Mouse (Mus musculus) forebrain, embryonic 16.5 days (tissue): ENCODE measurements around the gene P4ha3. TPM values are rescaled to one million over a fixed set of nuclear protein-coding genes. Genes with fewer than 3 reads are reported as not detected.
"Not testable (repeated sequence)": the region's sequence is repeated elsewhere in the genome, so short reads cannot be mapped to it uniquely, and the experiment has no call there.

Experiments
- ATAC-seq: fragments of 200-750 bp; cut with Nextera tagmentation; 2 replicates; pipeline ENCODE4 v1.8.0; 2017; ENCODE audit warnings: mild to moderate bottlenecking, moderate library complexity
- H3K27ac ChIP-seq: fragments of 300-500 bp; sonication (generic); 2 replicates; pipeline ENCODE4 v1.5.1; 2014; ENCODE audit warnings: low read length, control low read depth
- H3K27me3 ChIP-seq: fragments of 300-500 bp; sonication (generic); replicated peaks from 2 replicates; pipeline ENCODE4 v1.6.1; 2014; ENCODE audit warnings: low read length; ENCODE audit not compliant: control insufficient read depth, insufficient read depth
- H3K36me3 ChIP-seq: fragments of 300-500 bp; sonication (generic); 2 replicates; pipeline ENCODE4 v1.6.1; 2014; ENCODE audit not compliant: control insufficient read depth, insufficient read depth
- H3K4me1 ChIP-seq: fragments of 300-500 bp; sonication (generic); replicated peaks from 2 replicates; pipeline ENCODE4 v1.6.1; 2014; ENCODE audit warnings: low read length; ENCODE audit not compliant: control insufficient read depth, insufficient read depth
- H3K4me2 ChIP-seq: fragments of 300-500 bp; sonication (generic); 2 replicates; pipeline ENCODE4 v1.6.1; 2014; ENCODE audit warnings: mild to moderate bottlenecking, low read length, control low read depth
- H3K4me3 ChIP-seq: fragments of 300-500 bp; sonication (generic); replicated peaks from 2 replicates; pipeline ENCODE4 v1.5.1; 2014; ENCODE audit warnings: mild to moderate bottlenecking, low read length, control low read depth
- H3K9ac ChIP-seq: fragments of 300-500 bp; sonication (generic); replicated peaks from 2 replicates; pipeline ENCODE4 v1.6.1; 2014; ENCODE audit warnings: low read depth, low read length, control low read depth
- H3K9me3 ChIP-seq: fragments of 300-500 bp; sonication (generic); 2 replicates; pipeline ENCODE4 v1.6.1; 2016; ENCODE audit warnings: low read length; ENCODE audit not compliant: control insufficient read depth
- WGBS: fragments of 180-500 bp; shearing (Covaris S2); extraction: QIAGEN DNeasy Blood & Tissue Kit; methylation state at CpG from one replicate; pipeline ENCODE4 v1.1.7; 2014; 5-methylcytosine and 5-hydroxymethylcytosine counted together
- polyA plus RNA-seq: library from polyadenylated mRNA; unstranded; fragments of >200 nt; fragmentation: Nextera tagmentation; extraction: Ambion mirVana; gene quantifications from 2 replicates; pipeline ENCODE4 v1.2.1, GENCODE M21; 2015

Gene P4ha3
- 1.9 and 2.9 TPM in 2 replicates for polyA plus RNA-seq

- Histone ChIP-seq H3K4me2 (peak within 1 kb of the TSS; percentile 81), H3K27ac (no peak within 1 kb of the TSS), H3K4me1 (peaks cover 20% of the 10 kb centered on the region), H3K9me3 (no peaks in the 10 kb centered on the region), H3K27me3 (peaks cover 14% of the 10 kb centered on the region), H3K9ac (peak within 1 kb of the TSS; percentile 55), H3K36me3 (no peaks in the 10 kb centered on the region), H3K4me3 (peak within 1 kb of the TSS; percentile 51)
- ATAC-seq: peak; percentile 43
- WGBS: under 1% methylated on average over 42 of the region's 53 CpGs
These were observed at the start of gene P4ha3 for GRCm38 (mm10) chr7:100285383-100285782. P4ha3 (plus strand) TSS chr7:100285520.

GRCm38 (mm10) chr7:100238271-100238670, 47.0 kb upstream of the P4ha3 start:
- 86% methylated on average over 1 of the region's 1 CpGs for WGBS

GRCm38 (mm10) chr7:100240601-100241000, 44.7 kb upstream of the P4ha3 start:
- ATAC-seq: no peak
- WGBS: 68% methylated on average over 2 of the region's 2 CpGs

More at GRCm38 (mm10) chr7:100238271-100238670, 47.0 kb upstream of the P4ha3 start:
- Histone ChIP-seq H3K4me1 (peaks cover 7% of the 10 kb centered on the region; the same call in 1 of the 2 replicates), H3K9me3 (no peaks in the 10 kb centered on the region), H3K27me3 (no peaks in the 10 kb centered on the region), H3K9ac (no peak overlapping the region), H3K4me3 (no peak overlapping the region), H3K36me3 (no peaks in the 10 kb centered on the region), H3K4me2 (no peak overlapping the region), H3K27ac (no peak overlapping the region)
- no peak for ATAC-seq

DNA sequence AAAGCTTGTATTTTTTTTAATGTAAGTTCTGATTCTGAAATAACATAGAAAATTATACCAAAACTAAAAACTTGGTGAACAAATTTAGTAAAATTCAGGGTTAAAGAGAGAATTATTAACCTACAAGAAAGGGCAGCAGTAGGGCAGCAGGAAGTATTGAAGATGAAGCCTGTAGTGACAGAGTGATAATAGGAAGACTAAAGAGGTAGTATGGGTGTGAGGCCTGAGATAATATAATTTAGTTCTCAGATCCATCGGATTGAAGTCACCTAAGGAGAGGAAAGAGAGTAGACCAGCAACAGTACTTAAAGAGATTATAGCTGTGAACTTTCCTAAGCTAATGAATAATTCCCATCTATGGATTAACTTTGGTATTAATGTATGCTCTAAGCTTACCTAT, 42.3 kb upstream of the P4ha3 start:
- Histone ChIP-seq H3K27ac (no peak overlapping the region), H3K9ac (no peak overlapping the region), H3K4me3 (no peak overlapping the region), H3K27me3 (no peaks in the 10 kb centered on the region), H3K4me2 (no peak overlapping the region), H3K36me3 (no peaks in the 10 kb centered on the region), H3K4me1 (no peaks in the 10 kb centered on the region), H3K9me3 (no peaks in the 10 kb centered on the region)
- 90% methylated on average over 1 of the region's 1 CpGs for WGBS
- ATAC-seq: no peak

More at GRCm38 (mm10) chr7:100240601-100241000, 44.7 kb upstream of the P4ha3 start:
- H3K4me3 ChIP-seq: no peak overlapping the region
- H3K9ac ChIP-seq: no peak overlapping the region
- H3K27ac ChIP-seq: no peak overlapping the region
- no peaks in the 10 kb centered on the region for H3K9me3 ChIP-seq
- H3K4me2 ChIP-seq: no peak overlapping the region
- no peaks in the 10 kb centered on the region for H3K4me1 ChIP-seq
- no peaks in the 10 kb centered on the region for H3K27me3 ChIP-seq
- H3K36me3 ChIP-seq: no peaks in the 10 kb centered on the region

GRCm38 (mm10) chr7:100244225-100244624, 41.1 kb upstream of the P4ha3 start:
- Histone ChIP-seq H3K27ac (no peak overlapping the region), H3K9me3 (no peaks in the 10 kb centered on the region), H3K4me3 (no peak overlapping the region), H3K27me3 (no peaks in the 10 kb centered on the region), H3K36me3 (no peaks in the 10 kb centered on the region), H3K4me2 (no peak overlapping the region), H3K4me1 (no peaks in the 10 kb centered on the region), H3K9ac (no peak overlapping the region)
- 87% methylated on average over 4 of the region's 4 CpGs for WGBS
- ATAC-seq: no peak

DNA sequence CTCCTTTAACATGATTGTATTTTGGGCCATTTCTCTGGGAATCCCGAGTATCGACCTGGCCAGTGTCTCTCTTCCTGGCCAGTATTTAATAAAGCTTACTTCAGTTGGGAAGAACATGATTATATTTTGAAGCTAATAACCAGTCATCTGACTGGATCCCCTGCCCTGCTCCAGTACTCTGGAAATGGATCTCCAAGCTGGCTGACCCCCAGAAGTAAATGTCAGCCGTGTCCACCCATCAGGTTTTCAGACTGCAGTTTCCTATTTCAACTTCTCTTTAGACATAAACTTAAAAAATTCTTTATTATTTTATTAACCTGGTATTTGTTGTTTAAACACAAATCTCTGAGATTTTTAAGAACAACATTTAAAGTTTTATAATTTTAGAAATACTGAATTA, 40.1 kb upstream of the P4ha3 start:
- no peak overlapping the region for H3K4me2 ChIP-seq
- H3K27me3 ChIP-seq: no peaks in the 10 kb centered on the region
- 92% methylated on average over 3 of the region's 3 CpGs for WGBS
- H3K9me3 ChIP-seq: no peaks in the 10 kb centered on the region
- H3K4me3 ChIP-seq: no peak overlapping the region
- H3K27ac ChIP-seq: no peak overlapping the region
- H3K36me3 ChIP-seq: no peaks in the 10 kb centered on the region
- no peaks in the 10 kb centered on the region for H3K4me1 ChIP-seq
- no peak for ATAC-seq
- no peak overlapping the region for H3K9ac ChIP-seq

GRCm38 (mm10) chr7:100250667-100251066, 34.7 kb upstream of the P4ha3 start:
- H3K36me3 ChIP-seq: peaks cover 13% of the 10 kb centered on the region
- no peak overlapping the region for H3K9ac ChIP-seq
- no peaks in the 10 kb centered on the region for H3K27me3 ChIP-seq
- ATAC-seq: no peak
- no peak overlapping the region for H3K4me2 ChIP-seq
- no peaks in the 10 kb centered on the region for H3K4me1 ChIP-seq
- no peaks in the 10 kb centered on the region for H3K9me3 ChIP-seq
- no peak overlapping the region for H3K27ac ChIP-seq
- no peak overlapping the region for H3K4me3 ChIP-seq
- WGBS: 96% methylated on average over 5 of the region's 5 CpGs

DNA sequence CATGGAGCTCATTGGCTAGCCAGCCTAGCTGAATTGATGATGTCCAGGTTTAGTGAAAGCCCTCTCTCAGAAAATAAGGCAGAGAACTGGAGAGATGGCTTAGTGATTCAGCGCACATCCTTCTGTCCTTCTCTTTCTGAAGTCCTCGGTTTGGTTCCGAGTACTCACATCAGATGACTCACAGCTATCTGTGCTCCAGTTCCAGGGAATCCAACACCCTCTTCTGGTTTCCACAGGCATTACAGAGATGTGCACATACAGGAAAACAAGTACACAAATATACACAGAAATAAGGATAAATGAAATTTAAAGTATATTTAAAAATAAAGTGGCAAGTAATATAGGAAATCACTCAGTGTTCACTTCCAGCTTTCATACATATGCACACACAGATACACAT, 23.0 kb upstream of the P4ha3 start:
- no peak overlapping the region for H3K4me2 ChIP-seq
- H3K4me1 ChIP-seq: no peaks in the 10 kb centered on the region
- no peak for ATAC-seq
- no peak overlapping the region for H3K27ac ChIP-seq
- H3K9me3 ChIP-seq: no peaks in the 10 kb centered on the region
- H3K27me3 ChIP-seq: no peaks in the 10 kb centered on the region
- H3K9ac ChIP-seq: no peak overlapping the region
- WGBS: 90% methylated on average over 3 of the region's 3 CpGs
- no peak overlapping the region for H3K4me3 ChIP-seq
- peaks cover 11% of the 10 kb centered on the region for H3K36me3 ChIP-seq

GRCm38 (mm10) chr7:100264934-100265333, 20.4 kb upstream of the P4ha3 start:
- not testable (repeated sequence) for H3K4me1 ChIP-seq, H3K27me3 ChIP-seq, ATAC-seq, H3K4me3 ChIP-seq, H3K9me3 ChIP-seq, H3K9ac ChIP-seq, H3K27ac ChIP-seq, H3K4me2 ChIP-seq
- peaks cover 11% of the 10 kb centered on the region for H3K36me3 ChIP-seq
- 57% methylated on average over 13 of the region's 17 CpGs for WGBS

- ATAC-seq: no peak
- H3K27ac ChIP-seq: no peak overlapping the region
- no peaks in the 10 kb centered on the region for H3K4me1 ChIP-seq
- H3K9ac ChIP-seq: no peak overlapping the region
- 94% methylated on average over 8 of the region's 8 CpGs for WGBS
- no peak overlapping the region for H3K4me3 ChIP-seq
- H3K27me3 ChIP-seq: no peaks in the 10 kb centered on the region
- no peaks in the 10 kb centered on the region for H3K9me3 ChIP-seq
- H3K4me2 ChIP-seq: no peak overlapping the region
- peaks cover 4% of the 10 kb centered on the region; the same call in 1 of the 2 replicates for H3K36me3 ChIP-seq
These were observed 13.0 kb upstream of the P4ha3 start for GRCm38 (mm10) chr7:100272369-100272768.
